Mouse (Mus musculus) bone marrow, adult 2 months (tissue): Measurements from ENCODE around the gene Marveld1. TPM values are rescaled to one million over a fixed set of nuclear protein-coding genes. Genes with fewer than 3 reads are reported as not detected.

Experiments used
- H3K27ac ChIP-seq: fragments of 200-500 bp; 2 replicates; pipeline ENCODE4 v1.5.1; 2012; ENCODE audit warnings: low read depth, mild to moderate bottlenecking, control low read depth, inconsistent platforms, low read length; ENCODE audit not compliant: control insufficient read depth, poor library complexity, insufficient read depth
- H3K4me1 ChIP-seq: fragments of 200-500 bp; 2 replicates; pipeline ENCODE4 v1.6.1; 2011; ENCODE audit warnings: low read length; ENCODE audit not compliant: control insufficient read depth, insufficient read depth
- H3K4me3 ChIP-seq: fragments of 200-500 bp; replicated peaks from 2 replicates; pipeline ENCODE3; 2011; ENCODE audit warnings: mild to moderate bottlenecking, low read depth, low read length, control low read depth; ENCODE audit not compliant: control insufficient read depth
- CTCF ChIP-seq: fragments of 200-500 bp; IDR thresholded peaks from 2 replicates; pipeline ENCODE4 v1.5.1; 2011; ENCODE audit warnings: low read length, control low read depth; ENCODE audit not compliant: control insufficient read depth, insufficient read depth
- POLR2A ChIP-seq: fragments of 200-500 bp; IDR thresholded peaks from 2 replicates; pipeline ENCODE4 v1.6.1; 2011; ENCODE audit warnings: low read depth, mild to moderate bottlenecking, control low read depth, low read length, borderline replicate concordance; ENCODE audit not compliant: control insufficient read depth
- WGBS: fragments of 180-500 bp; shearing (Covaris S2); methylation state at CpG from one replicate; pipeline ENCODE4 v1.1.7; 2018; 5-methylcytosine and 5-hydroxymethylcytosine counted together
- polyA plus RNA-seq: library from polyadenylated mRNA; stranded (reverse); fragments of >200 nt; gene quantifications from 2 replicates; pipeline ENCODE4 v1.2.4, GENCODE M21; 2011; ENCODE audit warnings: low replicate concordance; ENCODE audit not compliant: missing spikeins, insufficient read depth, insufficient read length

Marveld1 gene
- polyA plus RNA-seq, 1 experiment: 16.9 TPM

DNA sequence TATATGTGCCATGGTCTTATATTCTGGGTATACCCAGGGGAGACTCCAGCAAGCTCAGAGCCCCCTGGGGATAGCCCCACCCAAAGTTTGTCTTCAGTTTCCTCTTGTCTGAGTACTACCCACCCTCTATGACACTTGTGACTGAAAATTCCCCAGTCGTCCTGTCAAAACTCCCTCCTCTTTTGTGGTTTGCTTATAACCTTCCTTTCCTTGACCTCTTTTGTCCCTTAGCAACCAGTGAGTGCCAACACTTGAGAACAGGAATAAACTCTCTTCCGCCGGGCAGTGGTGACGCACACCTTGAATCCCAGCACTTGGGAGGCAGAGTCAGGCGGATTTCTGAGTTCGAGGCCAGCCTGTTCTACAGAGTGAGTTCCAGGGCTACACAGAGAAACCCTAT lies 3.1 kb upstream of the Marveld1 start:
- WGBS: 43% methylated on average over 6 of the region's 6 CpGs
- H3K27ac ChIP-seq: no peak overlapping the region
- H3K4me1 ChIP-seq: peaks cover 5% of the 10 kb centered on the region; the same call in 1 of the 2 replicates
- H3K4me3 ChIP-seq: no peak overlapping the region
- TF ChIP-seq POLR2A (no peak), CTCF (no peak)

DNA sequence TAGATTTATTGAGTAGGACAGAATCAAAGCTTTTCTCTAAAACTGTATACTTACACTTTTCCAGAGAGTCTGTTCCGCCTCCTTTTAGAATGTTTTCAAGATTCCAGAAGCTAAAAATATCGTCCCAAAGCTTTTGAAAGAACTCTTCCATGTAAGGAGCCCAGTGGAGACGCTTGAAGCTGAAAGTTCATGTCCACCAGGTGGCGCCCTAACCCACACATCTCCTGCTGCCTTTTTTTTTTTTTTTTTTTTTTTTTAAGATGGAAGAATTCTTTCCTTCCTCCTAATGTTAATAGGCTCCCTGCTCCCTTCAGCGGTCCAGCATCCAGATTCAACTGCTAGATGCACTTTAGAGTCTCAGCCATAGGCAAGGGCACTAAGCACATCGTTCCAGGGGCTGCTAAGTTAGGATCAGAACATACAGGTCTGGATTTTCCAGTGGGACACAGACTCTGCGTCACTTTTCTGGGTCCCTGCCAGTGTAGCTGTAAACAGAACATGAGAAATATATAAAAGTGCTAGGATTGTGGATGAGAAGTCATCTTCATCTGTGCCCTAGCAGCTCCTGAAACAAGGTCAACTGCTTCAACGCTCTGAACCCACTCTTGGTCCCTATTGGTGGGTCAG lies 2.5 kb upstream of the Marveld1 start:
- TF ChIP-seq POLR2A (no peak), CTCF (peak; percentile 75)
- Histone ChIP-seq H3K4me3 (no peak overlapping the region), H3K27ac (no peak overlapping the region), H3K4me1 (peaks cover 5% of the 10 kb centered on the region; the same call in 1 of the 2 replicates)
- WGBS: 34% methylated on average over 8 of the region's 8 CpGs

DNA sequence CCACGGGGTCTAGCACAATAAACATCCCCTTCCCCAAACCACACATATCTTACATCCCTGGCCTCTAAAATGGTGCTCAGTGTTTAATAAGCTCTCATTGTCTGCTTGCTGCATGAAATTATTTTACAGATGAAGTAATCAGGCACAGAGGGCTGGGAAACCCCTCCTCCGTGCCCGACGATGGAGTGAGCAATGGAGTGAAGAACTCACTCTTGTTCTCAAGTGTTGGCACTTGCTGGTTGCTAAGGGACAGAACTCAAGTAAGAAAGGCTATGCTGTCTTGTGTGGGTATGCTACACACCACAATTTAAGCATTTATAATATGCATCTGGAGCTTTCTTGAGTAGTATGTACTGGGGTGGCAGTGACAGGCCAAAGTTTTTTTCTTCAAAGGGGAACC lies 2.0 kb upstream of the Marveld1 start:
- no peak overlapping the region for H3K4me3 ChIP-seq
- no peak overlapping the region for H3K27ac ChIP-seq
- 41% methylated on average over 4 of the region's 4 CpGs for WGBS
- H3K4me1 ChIP-seq: peaks cover 5% of the 10 kb centered on the region; the same call in 1 of the 2 replicates
- TF ChIP-seq CTCF: no peak

DNA sequence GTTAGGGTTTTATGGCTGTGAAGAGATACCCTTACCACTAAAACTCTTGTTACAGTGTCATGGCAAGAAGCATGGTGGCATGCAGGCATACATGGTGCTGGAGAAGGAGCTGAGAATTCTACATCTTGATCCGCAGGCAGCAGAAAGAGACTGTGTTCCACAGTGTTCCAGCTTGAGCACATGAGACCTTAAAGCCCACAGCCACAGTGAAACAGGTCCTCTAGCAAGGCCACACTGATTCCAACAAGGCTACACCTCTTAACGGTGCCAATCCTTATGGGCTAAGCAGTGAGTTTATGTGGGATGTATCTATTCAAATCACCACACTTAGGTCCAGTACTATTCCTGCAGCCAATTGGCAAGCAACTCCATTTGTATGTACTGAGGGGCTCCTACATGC lies 1.5 kb upstream of the Marveld1 start:
- no peak overlapping the region for H3K4me3 ChIP-seq
- 86% methylated on average over 2 of the region's 2 CpGs for WGBS
- TF ChIP-seq POLR2A: no peak
- TF ChIP-seq CTCF: no peak

DNA sequence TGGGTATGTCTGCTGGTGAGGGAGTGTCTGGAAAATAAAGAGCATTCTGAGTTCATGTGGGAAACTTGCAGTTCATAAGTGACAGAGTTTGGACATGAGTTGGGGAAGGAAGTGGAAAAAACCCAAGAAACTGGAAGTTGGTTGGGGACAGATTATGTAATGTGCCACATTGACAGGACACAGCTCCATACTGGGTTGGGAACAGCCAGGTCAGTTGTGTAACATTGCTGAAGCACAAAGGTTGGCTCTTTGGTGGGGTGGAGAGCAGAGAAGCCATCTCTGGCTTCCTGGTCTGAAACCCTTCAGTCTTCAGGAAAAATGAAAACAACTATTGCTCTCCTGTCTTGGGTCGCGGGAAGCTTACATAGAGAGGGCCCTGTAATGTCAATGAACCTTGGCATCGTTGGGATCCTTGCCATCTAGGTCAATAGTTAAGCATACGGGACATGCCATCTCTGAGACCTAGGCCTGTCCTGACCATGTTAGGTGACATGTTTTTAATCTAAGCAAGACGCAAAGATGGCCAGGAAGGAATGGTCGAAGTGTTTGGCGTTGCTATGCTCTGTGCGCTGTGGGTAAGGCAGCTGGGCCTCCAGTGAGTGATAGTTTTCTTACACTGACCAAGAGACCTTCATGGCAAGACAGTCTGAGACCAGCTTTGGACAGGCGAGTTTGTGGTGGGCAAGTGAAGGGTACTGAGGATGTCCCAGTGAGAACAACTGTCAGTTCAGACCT lies 757 bp upstream of the Marveld1 start:
- Histone ChIP-seq H3K27ac (no peak overlapping the region), H3K4me1 (peaks cover 5% of the 10 kb centered on the region; the same call in 1 of the 2 replicates), H3K4me3 (no peak overlapping the region)
- TF ChIP-seq POLR2A: no peak
- no peak for TF ChIP-seq CTCF
- whole genome bisulfite sequencing: 68% methylated on average over 9 of the region's 9 CpGs

More for the DNA sequence above, 1.5 kb upstream of the Marveld1 start:
- no peak overlapping the region for H3K27ac ChIP-seq
- peaks cover 5% of the 10 kb centered on the region; the same call in 1 of the 2 replicates for H3K4me1 ChIP-seq

DNA sequence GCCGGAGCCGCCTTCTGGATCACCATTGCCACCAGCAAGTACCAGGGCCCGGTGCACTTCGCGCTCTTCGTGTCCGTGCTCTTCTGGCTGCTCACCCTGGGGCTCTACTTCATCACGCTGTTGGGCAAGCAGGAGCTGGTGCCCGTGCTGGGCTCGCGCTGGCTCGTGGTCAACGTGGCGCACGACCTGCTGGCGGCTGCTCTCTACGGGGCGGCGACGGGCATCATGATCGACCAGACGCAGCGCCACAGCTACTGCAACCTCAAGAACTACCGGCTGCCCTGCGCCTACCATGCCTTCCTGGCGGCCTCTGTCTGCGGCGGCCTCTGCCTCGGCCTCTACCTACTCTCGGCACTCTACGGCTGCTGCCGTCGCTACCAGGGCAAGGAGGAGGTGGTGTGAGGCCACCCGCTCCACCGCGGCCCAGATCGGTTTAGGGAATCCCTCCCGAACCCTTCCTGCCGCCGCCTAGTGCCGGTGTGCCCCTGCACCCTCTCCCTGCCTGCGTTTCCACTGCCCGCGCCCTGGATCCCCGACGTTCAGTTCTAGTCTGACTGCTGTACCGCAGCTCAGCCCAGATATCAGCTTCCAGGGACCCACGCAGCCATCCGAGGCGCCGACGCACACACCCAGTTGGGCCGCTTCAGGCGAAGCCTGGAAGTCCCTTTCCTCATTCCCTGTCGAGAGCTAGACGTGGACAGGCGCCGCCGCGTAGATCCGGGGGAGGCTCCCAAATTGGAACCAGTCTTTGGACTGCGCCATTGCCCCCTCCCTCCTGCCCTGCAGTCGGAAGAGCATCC lies 769 bp downstream of the Marveld1 start:
- TF ChIP-seq CTCF (no peak), POLR2A (no peak)
- H3K4me1 ChIP-seq: peaks cover 5% of the 10 kb centered on the region; the same call in 1 of the 2 replicates
- WGBS: 2% methylated on average over 63 of the region's 63 CpGs
- H3K27ac ChIP-seq: peak overlapping the region; percentile 75
- H3K4me3 ChIP-seq: peak overlapping the region; percentile 81

DNA sequence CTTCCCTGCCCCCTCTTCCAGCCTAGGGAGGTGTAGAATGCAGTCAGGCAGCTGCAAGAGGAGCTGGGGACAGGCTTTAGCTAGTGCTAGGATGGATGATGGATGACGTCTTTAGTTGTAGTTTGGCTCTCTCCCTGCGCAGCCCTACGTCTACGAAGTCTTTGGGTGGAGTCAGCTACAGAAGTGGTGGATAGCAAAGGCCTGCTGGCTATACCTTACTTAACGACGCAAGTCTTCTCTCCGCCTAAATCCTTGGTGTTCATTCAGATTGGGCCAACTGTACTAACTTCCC lies 1.3 kb downstream of the Marveld1 start:
- WGBS: 51% methylated on average over 7 of the region's 7 CpGs
- Histone ChIP-seq H3K27ac (no peak overlapping the region; the same call in 1 of the 2 replicates), H3K4me1 (peaks cover 5% of the 10 kb centered on the region; the same call in 1 of the 2 replicates), H3K4me3 (peak overlapping the region; percentile 81)
- no peak for TF ChIP-seq CTCF
- TF ChIP-seq POLR2A: no peak

DNA sequence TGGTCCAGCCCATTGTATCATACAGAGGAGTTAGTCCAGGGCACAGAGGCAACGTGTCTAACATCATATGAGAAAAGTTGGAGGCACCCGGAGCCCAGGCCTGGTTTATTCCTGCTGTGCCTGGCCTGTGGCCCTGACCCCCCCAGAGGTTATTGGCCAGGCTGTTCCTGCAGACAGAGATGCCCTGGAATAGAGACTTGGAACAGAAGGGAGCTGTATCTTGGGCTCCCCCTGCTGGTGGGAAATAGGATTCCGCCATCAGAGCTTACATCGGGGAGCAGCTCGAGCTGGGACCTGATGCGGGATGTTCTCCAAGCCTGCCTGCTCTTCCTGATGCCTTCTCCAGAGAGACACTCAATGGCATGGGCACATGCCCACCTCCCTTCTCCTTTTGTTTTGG lies 4.8 kb downstream of the Marveld1 start:
- TF ChIP-seq POLR2A: no peak
- peak; percentile 81 for TF ChIP-seq CTCF
- no peak overlapping the region for H3K27ac ChIP-seq
- H3K4me3 ChIP-seq: no peak overlapping the region
- WGBS: 16% methylated on average over 6 of the region's 6 CpGs
- H3K4me1 ChIP-seq: peaks cover 2% of the 10 kb centered on the region; the same call in 1 of the 2 replicates

DNA sequence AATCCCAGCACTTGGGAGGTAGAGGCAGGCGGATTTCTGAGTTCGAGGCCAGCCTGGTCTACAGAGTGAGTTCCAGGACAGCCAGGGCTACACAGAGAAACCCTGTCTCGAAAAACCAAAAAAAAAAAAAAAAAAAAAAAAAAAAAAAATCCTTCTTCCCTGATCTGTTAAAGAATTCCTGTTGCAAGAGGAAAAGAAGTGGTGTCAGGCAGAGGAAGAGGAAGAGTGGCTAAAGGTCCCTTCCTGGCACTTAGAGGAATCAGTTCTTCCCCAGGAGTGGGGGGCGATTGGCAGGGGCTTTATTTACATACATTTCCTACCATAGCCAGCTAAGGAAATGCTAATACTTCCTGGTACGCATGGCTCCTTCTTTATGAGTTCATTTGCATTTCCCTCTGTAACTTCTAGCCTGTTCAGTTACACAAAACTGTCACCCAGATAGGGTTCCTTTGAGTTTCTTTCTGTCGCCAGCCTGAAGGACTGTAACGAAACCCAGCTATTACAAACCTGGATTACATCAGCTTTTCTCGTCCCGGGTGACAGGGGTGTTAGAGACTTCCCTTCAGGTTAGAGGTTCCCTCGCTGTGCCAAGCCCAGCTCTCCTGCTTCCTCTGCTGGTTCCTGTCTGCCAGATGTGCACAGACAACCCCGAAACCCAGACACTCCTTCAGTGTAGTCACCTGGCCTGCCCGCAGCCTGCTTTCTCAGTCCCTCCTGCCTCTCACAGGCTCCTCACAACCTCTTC lies 10.5 kb downstream of the Marveld1 start:
- peak overlapping the region; percentile 76 for H3K27ac ChIP-seq
- peaks cover 5% of the 10 kb centered on the region; the same call in 1 of the 2 replicates for H3K4me1 ChIP-seq
- no peak for TF ChIP-seq POLR2A
- TF ChIP-seq CTCF: no peak
- WGBS: 18% methylated on average over 12 of the region's 12 CpGs
- no peak overlapping the region for H3K4me3 ChIP-seq
